Mouse (Mus musculus) gonadal fat pad, adult 2 months (tissue): ENCODE data around the gene Gm4792. TPM values are rescaled to one million over a fixed set of nuclear protein-coding genes. Genes with fewer than 3 reads are reported as not detected.
A peak's percentile ranks its signal among the peaks of the same experiment; 100 is the strongest.

Experiments
- DNase-seq: peaks from one replicate; pipeline ENCODE4 v3.0.0-alpha.2; 2012; ENCODE audit warnings: low read depth
- polyA plus RNA-seq: library from polyadenylated mRNA; depleted of rRNA; stranded (reverse); fragments of >200 nt; gene quantifications from 2 replicates; pipeline ENCODE4 v1.2.3, GENCODE M21; 2012; rRNA removed

The Gm4792 gene
- polyA plus RNA-seq = not detected in 2 replicates

- peak; percentile 77 for DNase-seq
These were observed at the start of gene Gm4792 for GRCm38 (mm10) chr10:94298471-94298870. Gene Gm4792 (minus strand): TSS chr10:94298703.

- DNase-seq = no peak
These were observed 49.5 kb upstream of the Gm4792 start for GRCm38 (mm10) chr10:94347959-94348358.

GRCm38 (mm10) chr10:94347296-94347695 lies 48.8 kb upstream of the Gm4792 start:
- no peak for DNase-seq

- DNase-seq = no peak
These were observed 48.1 kb upstream of the Gm4792 start for GRCm38 (mm10) chr10:94346596-94346995.

- no peak for DNase-seq
These were observed 47.2 kb upstream of the Gm4792 start for GRCm38 (mm10) chr10:94345509-94346252.

GRCm38 (mm10) chr10:94344631-94345417 lies 46.3 kb upstream of the Gm4792 start:
- no peak for DNase-seq

GRCm38 (mm10) chr10:94343581-94343980 lies 45.1 kb upstream of the Gm4792 start:
- DNase-seq = no peak

- DNase-seq = no peak
These were observed 43.8 kb upstream of the Gm4792 start for GRCm38 (mm10) chr10:94342256-94342655.

GRCm38 (mm10) chr10:94341501-94341900 lies 43.0 kb upstream of the Gm4792 start:
- no peak for DNase-seq

- DNase-seq = no peak
These were observed 37.6 kb upstream of the Gm4792 start for GRCm38 (mm10) chr10:94336071-94336470.

GRCm38 (mm10) chr10:94335047-94335446 lies 36.5 kb upstream of the Gm4792 start:
- no peak for DNase-seq

- no peak for DNase-seq
These were observed 34.8 kb upstream of the Gm4792 start for GRCm38 (mm10) chr10:94333328-94333727.

- DNase-seq = no peak
These were observed 34.0 kb upstream of the Gm4792 start for GRCm38 (mm10) chr10:94332358-94333137.

- DNase-seq = no peak
These were observed 31.5 kb upstream of the Gm4792 start for GRCm38 (mm10) chr10:94329962-94330361.

GRCm38 (mm10) chr10:94318574-94318973 lies 20.1 kb upstream of the Gm4792 start:
- no peak for DNase-seq

- no peak for DNase-seq
These were observed 14.6 kb upstream of the Gm4792 start for GRCm38 (mm10) chr10:94313146-94313545.

- no peak for DNase-seq
These were observed 13.7 kb upstream of the Gm4792 start for GRCm38 (mm10) chr10:94312007-94312715.

- no peak for DNase-seq
These were observed 13.1 kb upstream of the Gm4792 start, which contains the start of gene Tmcc3 for GRCm38 (mm10) chr10:94311511-94312006. Gene Tmcc3 (plus strand): TSS chr10:94311949.

- no peak for DNase-seq
These were observed 12.2 kb upstream of the Gm4792 start for GRCm38 (mm10) chr10:94310499-94311267.

- DNase-seq = no peak
These were observed 7.0 kb upstream of the Gm4792 start for GRCm38 (mm10) chr10:94305526-94305925.
